Mouse (Mus musculus) right cerebral cortex, adult 18-20 months (tissue): Measurements from ENCODE around the gene Thrap3.
"Not testable (repeated sequence)": the region's sequence is repeated elsewhere in the genome, so short reads cannot be mapped to it uniquely, and the experiment has no call there.

ENCODE experiments used
- DNase-seq: peaks from one replicate; pipeline ENCODE4 v3.0.0; 2022; ENCODE audit warnings: mixed read lengths

Thrap3 gene

GRCm38 (mm10) chr4:126217771-126218170 is 15.2 kb upstream of the Thrap3 start:
- no peak for DNase-seq

GRCm38 (mm10) chr4:126207081-126207480 is 4.5 kb upstream of the Thrap3 start:
- no peak for DNase-seq

- DNase-seq, result no peak
Measured at GRCm38 (mm10) chr4:126205386-126205785, 2.8 kb upstream of the Thrap3 start.

- DNase-seq, result no peak
Measured at GRCm38 (mm10) chr4:126204661-126205230, 2.2 kb upstream of the Thrap3 start.

- no peak for DNase-seq
Measured at GRCm38 (mm10) chr4:126204016-126204415, 1.5 kb upstream of the Thrap3 start.

GRCm38 (mm10) chr4:126203336-126203895 is 856 bp upstream of the Thrap3 start:
- no peak for DNase-seq

GRCm38 (mm10) chr4:126201514-126202302 is 852 bp downstream of the Thrap3 start:
- DNase-seq, result no peak

GRCm38 (mm10) chr4:126200656-126201055 is 1.9 kb downstream of the Thrap3 start:
- no peak for DNase-seq

- DNase-seq, result no peak
Measured at GRCm38 (mm10) chr4:126200036-126200435, 2.5 kb downstream of the Thrap3 start.

GRCm38 (mm10) chr4:126199556-126199955 is 3.0 kb downstream of the Thrap3 start:
- DNase-seq, result no peak

- no peak for DNase-seq
Measured at GRCm38 (mm10) chr4:126197485-126197884, 5.1 kb downstream of the Thrap3 start.

- DNase-seq, result no peak
Measured at GRCm38 (mm10) chr4:126194916-126195315, 7.6 kb downstream of the Thrap3 start.

- no peak for DNase-seq
Measured at GRCm38 (mm10) chr4:126194216-126194615, 8.3 kb downstream of the Thrap3 start.

- no peak for DNase-seq
Measured at GRCm38 (mm10) chr4:126190636-126191035, 11.9 kb downstream of the Thrap3 start.

- no peak for DNase-seq
Measured at GRCm38 (mm10) chr4:126187096-126187495, 15.5 kb downstream of the Thrap3 start.

- DNase-seq, result no peak
Measured at GRCm38 (mm10) chr4:126183034-126183433, 19.5 kb downstream of the Thrap3 start.

- DNase-seq, result peak; percentile 45
Measured at GRCm38 (mm10) chr4:126181170-126181957, 21.2 kb downstream of the Thrap3 start.

- DNase-seq, result not testable (repeated sequence)
Measured at GRCm38 (mm10) chr4:126175980-126176379, 26.6 kb downstream of the Thrap3 start.

- no peak for DNase-seq
Measured at GRCm38 (mm10) chr4:126173800-126174199, 28.8 kb downstream of the Thrap3 start.

- DNase-seq, result not testable (repeated sequence)
Measured at GRCm38 (mm10) chr4:126170737-126171136, 31.8 kb downstream of the Thrap3 start.

GRCm38 (mm10) chr4:126168851-126169250 is 33.7 kb downstream of the Thrap3 start:
- no peak for DNase-seq

GRCm38 (mm10) chr4:126166084-126166483 is 36.5 kb downstream of the Thrap3 start:
- DNase-seq, result no peak

GRCm38 (mm10) chr4:126165092-126165491 is 37.5 kb downstream of the Thrap3 start:
- not testable (repeated sequence) for DNase-seq
